Mouse (Mus musculus) CD4-positive helper T cell, adult 2 months (primary cell): ENCODE results near the gene Zfp966.
"Not testable (repeated sequence)": the region's sequence is repeated elsewhere in the genome, so short reads cannot be mapped to it uniquely, and the experiment has no call there.

Experiments
- DNase-seq: peaks from one replicate; pipeline ENCODE4 v3.0.0-alpha.2; 2012; ENCODE audit warnings: low read depth, missing footprints, low spot score

The Zfp966 gene

DNA sequence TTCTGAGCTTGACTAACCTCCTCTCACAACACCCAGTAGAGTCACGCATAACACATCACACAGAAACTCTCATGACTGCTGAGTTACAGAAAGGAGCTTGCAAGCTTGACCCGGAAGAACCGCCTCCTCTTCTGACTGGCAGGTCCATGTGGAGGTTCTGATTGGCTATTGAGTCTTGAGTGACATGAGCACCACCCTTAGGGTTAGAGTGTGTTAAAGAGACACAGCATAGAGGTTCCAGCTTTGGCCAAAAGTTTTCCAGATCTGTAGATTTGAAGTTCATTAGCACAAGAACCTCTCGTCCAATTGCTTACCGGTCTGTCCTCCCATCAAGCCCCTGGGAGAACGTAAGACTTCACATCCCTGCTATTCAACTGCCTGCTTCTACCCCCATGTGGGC lies at the start of gene Zfp966:
Gene Zfp966 (minus strand): TSS at position 101 of the 400 bp plus-strand sequence.
- not testable (repeated sequence) for DNase-seq

DNA sequence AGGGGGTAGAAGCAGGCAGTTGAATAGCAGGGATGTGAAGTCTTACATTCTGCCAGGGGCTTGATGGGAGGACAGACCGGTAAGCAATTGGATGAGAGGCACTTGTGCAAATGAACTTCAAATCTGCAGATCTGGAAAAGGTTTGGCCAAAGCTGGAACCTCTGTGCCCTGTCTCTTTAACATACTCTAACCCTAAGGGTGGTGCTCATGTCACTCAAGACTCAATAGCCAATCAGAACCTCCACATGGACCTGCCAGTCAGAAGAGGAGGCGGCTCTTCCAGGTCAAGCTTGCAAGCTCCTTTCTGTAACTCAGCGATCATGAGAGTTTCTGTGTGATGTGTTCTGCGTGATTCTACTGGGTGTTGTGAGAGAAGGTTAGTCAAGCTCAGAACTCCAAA lies 34.1 kb upstream of the Zfp966 start, which contains the start of gene Gm2026:
Gene Gm2026 (plus strand): TSS at position 301 of the 400 bp plus-strand sequence.
- DNase-seq = not testable (repeated sequence)

DNA sequence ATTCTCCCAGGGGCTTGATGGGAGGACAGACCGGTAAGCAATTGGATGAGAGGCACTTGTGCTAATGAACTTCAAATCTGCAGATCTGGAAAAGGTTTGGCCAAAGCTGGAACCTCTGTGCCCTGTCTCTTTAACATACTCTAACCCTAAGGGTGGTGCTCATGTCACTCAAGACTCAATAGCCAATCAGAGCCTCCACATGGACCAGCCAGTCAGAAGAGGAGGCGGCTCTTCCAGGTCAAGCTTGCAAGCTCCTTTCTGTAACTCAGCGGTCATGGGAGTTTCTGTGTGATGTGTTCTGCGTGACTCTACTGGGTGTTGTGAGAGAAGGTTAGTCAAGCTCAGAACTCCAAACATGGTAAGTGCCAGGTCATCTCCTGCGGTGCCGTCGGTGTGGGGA lies 61.9 kb downstream of the Zfp966 start, which contains the start of gene Gm6710:
Gene Gm6710 (plus strand): TSS at position 196 of the 400 bp plus-strand sequence.
- not testable (repeated sequence) for DNase-seq
